Mouse (Mus musculus) CH12.LX (cell line): ENCODE results near the gene Slc25a18. TPM values are rescaled to one million over a fixed set of nuclear protein-coding genes. Genes with fewer than 3 reads are reported as not detected.

Experiments used
- DNase-seq: peaks from one replicate; pipeline ENCODE4 v3.0.0-alpha.2; 2013; ENCODE audit errors: extremely low read depth
- H3K27ac ChIP-seq: 2 replicates; pipeline ENCODE4 v1.5.1; 2012; ENCODE audit warnings: low read depth, mild to moderate bottlenecking, control low read depth, moderate library complexity; ENCODE audit not compliant: insufficient read depth
- H3K27me3 ChIP-seq: replicated peaks from 2 replicates; pipeline ENCODE3; 2012; ENCODE audit warnings: inconsistent platforms
- H3K36me3 ChIP-seq, 2 experiments: replicated peaks in 1 of 2; 2 replicates each; pipeline versions ENCODE3 to v1.6.1; 2012; ENCODE audit warnings: inconsistent platforms in 1 of 2, low read length in 1 of 2, mild to moderate bottlenecking in 1 of 2, mixed read lengths in 1 of 2, moderate library complexity in 1 of 2; ENCODE audit not compliant: control insufficient read depth in 1 of 2, insufficient read depth in 1 of 2
- H3K4me1 ChIP-seq, 2 experiments: 2 replicates each; pipeline ENCODE4 v1.6.1; 2012; ENCODE audit warnings: inconsistent platforms in 1 of 2, moderate library complexity in 1 of 2; ENCODE audit not compliant: insufficient read depth in 2 of 2, control insufficient read depth in 1 of 2
- H3K4me2 ChIP-seq: 2 replicates; pipeline ENCODE4 v1.6.1; 2012; ENCODE audit warnings: low read depth, mild to moderate bottlenecking, control low read depth; ENCODE audit not compliant: poor library complexity, insufficient read depth, severe bottlenecking
- H3K4me3 ChIP-seq, 3 experiments: fragments of 150-350 bp in 1 of 3; sonication (generic) in 1 of 3; replicated peaks in 1 of 3; 2 replicates each; pipeline versions ENCODE3 to v1.5.1; 2011 to 2012; ENCODE audit warnings: low read depth in 2 of 3, low read length in 2 of 3, mild to moderate bottlenecking in 2 of 3, moderate library complexity in 2 of 3, control low read depth in 1 of 3, improper control_type of control experiment in 1 of 3, inconsistent platforms in 1 of 3, mixed read lengths in 1 of 3; ENCODE audit not compliant: poor library complexity in 1 of 3
- H3K79me2 ChIP-seq: replicated peaks from 2 replicates; pipeline ENCODE4 v1.6.1; 2012; ENCODE audit warnings: mild to moderate bottlenecking, moderate library complexity; ENCODE audit not compliant: control insufficient read depth, poor library complexity, insufficient read depth, severe bottlenecking; ENCODE audit errors: extremely low read depth
- H3K9ac ChIP-seq: 2 replicates; pipeline ENCODE4 v1.6.1; 2012; ENCODE audit warnings: low read depth, mild to moderate bottlenecking, control low read depth, moderate library complexity; ENCODE audit not compliant: insufficient read depth
- H3K9me3 ChIP-seq: replicated peaks from 2 replicates; pipeline ENCODE3; 2012; ENCODE audit warnings: low read length, inconsistent platforms, mixed read lengths
- CHD2 ChIP-seq: IDR thresholded peaks from 2 replicates; pipeline ENCODE4 v1.6.1; 2011; ENCODE audit warnings: low read length, improper control_type of control experiment
- CTCF ChIP-seq, 2 experiments: IDR thresholded peaks in 1 of 2; conservative IDR thresholded peaks in 1 of 2; 2 replicates each; pipeline ENCODE4 v1.5.1; 2011 to 2012; ENCODE audit warnings: low read depth in 2 of 2, low read length in 2 of 2, improper control_type of control experiment in 1 of 2, inconsistent platforms in 1 of 2, mild to moderate bottlenecking in 1 of 2, moderate library complexity in 1 of 2
- E2F4 ChIP-seq: IDR thresholded peaks from 2 replicates; pipeline ENCODE4 v1.6.1; 2011; ENCODE audit warnings: low read depth, low read length, improper control_type of control experiment; ENCODE audit not compliant: insufficient replicate concordance
- ELF1 ChIP-seq: IDR thresholded peaks from 2 replicates; pipeline ENCODE4 v1.6.1; 2014; ENCODE audit warnings: low read depth, mild to moderate bottlenecking, inconsistent platforms, low read length, improper control_type of control experiment
- EP300 ChIP-seq: IDR thresholded peaks from 2 replicates; pipeline ENCODE4 v1.6.1; 2011; ENCODE audit warnings: low read length, improper control_type of control experiment
- ETS1 ChIP-seq: conservative IDR thresholded peaks from 2 replicates; pipeline ENCODE4 v1.6.1; 2012; ENCODE audit warnings: low read depth, mild to moderate bottlenecking, inconsistent platforms, low read length, improper control_type of control experiment, moderate library complexity
- GABPA ChIP-seq: IDR thresholded peaks from 2 replicates; pipeline ENCODE4 v1.6.1; 2012; ENCODE audit warnings: low read depth, low read length, improper control_type of control experiment, inconsistent platforms; ENCODE audit not compliant: insufficient replicate concordance
- HCFC1 ChIP-seq: IDR thresholded peaks from 2 replicates; pipeline ENCODE4 v1.6.1; 2012; ENCODE audit warnings: low read depth, mild to moderate bottlenecking, inconsistent platforms, low read length, improper control_type of control experiment
- IRF4 ChIP-seq: IDR thresholded peaks from 2 replicates; pipeline ENCODE4 v1.6.1; 2014; ENCODE audit warnings: low read depth, mild to moderate bottlenecking, inconsistent platforms, low read length, improper control_type of control experiment
- MAX ChIP-seq: IDR thresholded peaks from 2 replicates; pipeline ENCODE4 v1.6.1; 2011; ENCODE audit warnings: low read length, improper control_type of control experiment
- MEF2A ChIP-seq: IDR thresholded peaks from 2 replicates; pipeline ENCODE4 v1.6.1; 2014; ENCODE audit warnings: low read depth, mild to moderate bottlenecking, inconsistent platforms, low read length, improper control_type of control experiment, borderline replicate concordance
- MXI1 ChIP-seq: IDR thresholded peaks from 2 replicates; pipeline ENCODE4 v1.6.1; 2011; ENCODE audit warnings: mild to moderate bottlenecking, low read depth, low read length, improper control_type of control experiment
- MYC ChIP-seq: IDR thresholded peaks from 2 replicates; pipeline ENCODE4 v1.6.1; 2011; ENCODE audit warnings: low read depth, mild to moderate bottlenecking, improper control_type of control experiment, low read length
- NELFE ChIP-seq: IDR thresholded peaks from 2 replicates; pipeline ENCODE4 v1.6.1; 2011; ENCODE audit warnings: low read depth, low read length, improper control_type of control experiment
- NRF1 ChIP-seq: IDR thresholded peaks from 2 replicates; pipeline ENCODE4 v1.6.1; 2014; ENCODE audit warnings: low read depth, mild to moderate bottlenecking, inconsistent platforms, low read length, improper control_type of control experiment, moderate library complexity
- PAX5 ChIP-seq: IDR thresholded peaks from 2 replicates; pipeline ENCODE4 v1.6.1; 2012; ENCODE audit warnings: low read length, inconsistent platforms, mixed read lengths
- POLR2AphosphoS2 ChIP-seq: IDR thresholded peaks from 2 replicates; pipeline ENCODE4 v1.6.1; 2011; ENCODE audit warnings: low read depth, low read length, improper control_type of control experiment
- RAD21 ChIP-seq: IDR thresholded peaks from 2 replicates; pipeline ENCODE4 v1.6.1; 2011; ENCODE audit warnings: low read depth, mild to moderate bottlenecking, low read length, improper control_type of control experiment, moderate library complexity
- RCOR1 ChIP-seq: conservative IDR thresholded peaks from 2 replicates; pipeline ENCODE4 v1.6.1; 2012; ENCODE audit warnings: low read depth, mild to moderate bottlenecking, inconsistent platforms, low read length, improper control_type of control experiment
- TCF12 ChIP-seq: IDR thresholded peaks from 2 replicates; pipeline ENCODE4 v1.6.1; 2014; ENCODE audit warnings: low read depth, mild to moderate bottlenecking, inconsistent platforms, low read length, improper control_type of control experiment
- ZC3H11A ChIP-seq: IDR thresholded peaks from 2 replicates; pipeline ENCODE4 v1.6.1; 2012; ENCODE audit warnings: low read depth, mild to moderate bottlenecking, inconsistent platforms, low read length, improper control_type of control experiment
- ZMIZ1 ChIP-seq: IDR thresholded peaks from 2 replicates; pipeline ENCODE4 v1.6.1; 2012; ENCODE audit warnings: low read depth, mild to moderate bottlenecking, inconsistent platforms, low read length, improper control_type of control experiment
- dilution Hi-C: fragments of 300-500 bp; cut with MboI; formaldehyde crosslinking; loops from 2 replicates; pipeline ENCODE4 v1.14.3; 2020; ENCODE audit warnings: low sequenced_read_pairs; ENCODE audit not compliant: extremely low pct_unique_long_range_greater_than_20kb, extremely low pct_ligation_motif_present
- in situ Hi-C: fragments of 300-500 bp; cut with MboI; formaldehyde crosslinking; loops from 3 replicates; pipeline ENCODE4 v1.14.3; 2019; ENCODE audit warnings: low sequenced_read_pairs, low pct_ligation_motif_present, low pct_unique_long_range_greater_than_20kb, mixed read lengths
- polyA plus RNA-seq: library from polyadenylated mRNA; unstranded; fragments of >175 nt; gene quantifications from 2 replicates; pipeline ENCODE4 v1.2.1, GENCODE M21; 2012; ENCODE audit warnings: low read depth; ENCODE audit not compliant: insufficient read length
- total RNA-seq, 2 experiments: library from RNA; depleted of rRNA; stranded (reverse); fragments of 300-350 nt in 1 of 2; fragments of >200 nt in 1 of 2; gene quantifications; 2 replicates each; pipeline ENCODE4 v1.2.3; 2012 to 2014

Gene Slc25a18
- total and polyA plus RNA-seq, 3 experiments = 0.08 to 0.51 (median 0.19) TPM

DNA sequence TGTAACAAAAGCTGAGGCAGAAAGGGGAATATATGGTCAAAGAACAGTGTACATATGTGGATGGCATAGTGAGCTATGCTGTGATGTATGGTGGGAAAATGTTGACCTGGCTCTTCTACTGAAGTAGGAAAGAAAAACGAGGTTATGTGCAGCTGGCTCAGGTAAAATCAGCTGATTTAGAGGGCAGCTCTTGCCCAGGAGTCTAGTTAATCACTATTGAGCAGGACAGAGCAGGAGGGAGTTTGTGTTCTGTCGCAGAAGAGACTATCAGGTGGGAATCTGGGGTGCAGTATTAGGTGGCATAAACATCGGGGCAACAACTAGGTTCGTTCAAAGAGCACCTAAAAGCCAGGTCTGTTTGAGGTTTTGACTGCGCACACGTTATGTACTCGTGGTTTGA, 29.1 kb upstream of the Slc25a18 start:
- dilution Hi-C loops = no loop called here
- no peak for TF ChIP-seq CHD2
- no peak for TF ChIP-seq ZMIZ1
- TF ChIP-seq CTCF (conservative IDR thresholded peaks at IDR 0.05 in 1 of 2, IDR thresholded peaks at IDR 0.05 in 1 of 2; ENCODE audit: low read depth in 2 of 2, low read length in 2 of 2) = no peak
- no peak for TF ChIP-seq TCF12
- TF ChIP-seq NELFE = no peak
- Histone ChIP-seq H3K4me2 (no peak overlapping the region), H3K4me1 (peaks cover 0 to 11% of the 10 kb centered on the region in 2 experiments; a peak in 2 of 4 replicates), H3K27ac (no peak overlapping the region), H3K79me2 (0 out of 2 replicates have a peak, but pooled peaks cover 2% of the 10 kb centered on the region), H3K9me3 (no peaks in the 10 kb centered on the region), H3K9ac (no peak overlapping the region), H3K27me3 (no peaks in the 10 kb centered on the region), H3K36me3 (peaks cover 16 to 48% of the 10 kb centered on the region in 2 experiments), H3K4me3 (no peak overlapping the region)
- no peak for DNase-seq
- in situ Hi-C loops = no loop called here

DNA sequence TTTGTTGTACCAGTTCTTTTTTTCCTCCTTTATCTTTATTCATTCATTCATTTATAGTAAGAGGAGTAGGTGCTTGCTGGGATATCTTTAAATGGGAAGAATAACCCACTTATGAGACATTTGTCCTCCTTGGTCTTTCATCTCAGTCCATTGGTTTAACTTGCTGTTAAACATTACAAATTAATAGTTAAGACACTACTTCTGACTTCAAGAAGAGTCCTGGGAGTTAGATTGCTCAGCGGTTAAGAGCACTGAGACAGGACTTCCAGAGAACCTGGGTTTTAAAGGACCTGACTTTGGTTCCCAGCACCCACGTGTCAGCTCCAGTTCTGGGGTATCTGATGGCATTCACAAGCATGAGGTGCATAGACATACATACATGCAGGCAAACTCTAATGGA, 27.0 kb upstream of the Slc25a18 start:
- H3K4me3 ChIP-seq = no peak overlapping the region
- no peak overlapping the region for H3K4me2 ChIP-seq
- TF ChIP-seq EP300 (no peak), MXI1 (no peak)
- 0 out of 2 replicates have a peak, but pooled peaks cover 2% of the 10 kb centered on the region for H3K79me2 ChIP-seq
- in situ Hi-C loops (no loop called here), dilution Hi-C loops (no loop called here)
- H3K9me3 ChIP-seq = no peaks in the 10 kb centered on the region
- H3K4me1 ChIP-seq = peaks cover 0 to 11% of the 10 kb centered on the region in 2 experiments; a peak in 2 of 4 replicates
- no peak overlapping the region for H3K9ac ChIP-seq
- no peak overlapping the region for H3K27ac ChIP-seq
- H3K36me3 ChIP-seq = peaks cover 32 to 58% of the 10 kb centered on the region in 2 experiments
- no peak for DNase-seq
- no peaks in the 10 kb centered on the region for H3K27me3 ChIP-seq

DNA sequence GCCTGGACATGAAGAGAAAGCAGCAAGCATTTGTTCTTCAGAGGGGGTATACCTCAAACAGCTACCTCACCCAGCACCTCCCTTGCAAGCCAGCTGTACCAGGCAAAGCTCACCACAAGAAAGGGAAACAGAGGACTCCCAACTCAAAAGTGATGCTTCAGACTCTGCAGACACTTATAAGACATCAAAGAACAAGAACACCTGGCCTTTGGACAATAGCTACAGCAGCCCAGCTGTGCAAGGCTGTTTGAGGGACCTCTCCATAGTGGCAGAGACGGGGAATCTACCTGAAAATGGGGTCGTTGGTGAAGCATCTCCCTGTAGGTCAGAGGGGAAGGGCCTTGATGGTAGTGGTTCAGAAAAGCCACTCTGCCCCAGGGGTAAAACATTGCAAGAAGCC, 12.2 kb upstream of the Slc25a18 start:
- Histone ChIP-seq H3K4me3 (no peak overlapping the region), H3K9me3 (no peaks in the 10 kb centered on the region), H3K27me3 (no peaks in the 10 kb centered on the region), H3K9ac (no peak overlapping the region), H3K36me3 (peaks cover 63 to 89% of the 10 kb centered on the region in 2 experiments), H3K4me1 (no peaks in the 10 kb centered on the region), H3K4me2 (no peak overlapping the region), H3K79me2 (no peaks in the 10 kb centered on the region; the same call in 1 of the 2 replicates), H3K27ac (no peak overlapping the region)
- in situ Hi-C loops (no loop called here), dilution Hi-C loops (no loop called here)
- no peak for DNase-seq
- TF ChIP-seq NRF1 (no peak), EP300 (no peak), MEF2A (no peak), PAX5 (no peak), MYC (no peak), TCF12 (no peak), CHD2 (no peak), POLR2AphosphoS2 (no peak), IRF4 (no peak), HCFC1 (no peak), MAX (no peak), GABPA (no peak), E2F4 (no peak), ELF1 (no peak), ETS1 (no peak), ZMIZ1 (no peak), RCOR1 (no peak), RAD21 (no peak), ZC3H11A (no peak)
